In genomic region chr14:24228549-24228948, GRCm38 (mm10) we compare ENCODE assay signal across 16 mouse cellular contexts. TPM values are rescaled to one million over a fixed set of nuclear protein-coding genes. Genes with fewer than 3 reads are reported as not detected.
"Had no signal": no experiment of that assay in that cellular context is flagged by ENCODE, and none has a peak within 500 bp of the region (broad histone marks: within the 10 kb centered on the region; RNA-seq: fewer than 3 reads in every experiment).

No protein-coding gene starts in this region.

- H3K9ac ChIP-seq: liver, embryonic 13.5 days; liver, postnatal 0 days; lung, embryonic 15.5 days; midbrain, embryonic 12.5 days; stomach, embryonic 15.5 days had no signal

- H3K4me2 ChIP-seq: liver, embryonic 13.5 days; lung, embryonic 15.5 days; midbrain, embryonic 12.5 days; stomach, embryonic 15.5 days had no signal

- H3K4me3 ChIP-seq: left cerebral cortex, adult 2 months; limb, embryonic 10.5 days; liver, embryonic 13.5 days; lung, embryonic 15.5 days; midbrain, embryonic 12.5 days; stomach, embryonic 15.5 days had no signal

- H3K9me3 ChIP-seq: limb, embryonic 10.5 days; liver, embryonic 13.5 days; lung, embryonic 15.5 days; midbrain, embryonic 12.5 days; stomach, embryonic 15.5 days had no signal

- H3K4me1 ChIP-seq: midbrain, embryonic 12.5 days had no signal

- H3K27me3 ChIP-seq: liver, embryonic 13.5 days; lung, embryonic 15.5 days; midbrain, embryonic 12.5 days; stomach, embryonic 15.5 days had no signal

- ATAC-seq: liver, postnatal 0 days; midbrain, embryonic 16.5 days had no signal

- DNase-seq: kidney, adult 11 months; kidney, adult 9 months; kidney, postnatal 10 days; liver, embryonic 13.5 days; liver, postnatal 0 days; lung, postnatal 14 days; right cerebral cortex, postnatal 4 days; thymus, adult 2 months; thymus, postnatal 25 days had no signal

- H3K36me3 ChIP-seq: liver, embryonic 13.5 days; lung, embryonic 15.5 days; midbrain, embryonic 12.5 days; stomach, embryonic 15.5 days had no signal

- H3K27ac ChIP-seq: left cerebral cortex, adult 2 months; limb, embryonic 10.5 days; liver, embryonic 13.5 days; lung, embryonic 15.5 days; midbrain, embryonic 12.5 days; stomach, embryonic 15.5 days had no signal

RNA-seq across cellular contexts. Expression of gene Dlg5, which starts 17.2 kb away (rescaled TPM):
- total RNA-seq: neutrophil, adult 5-6 weeks had no signal
